Mouse (Mus musculus): ENCODE results near the gene Olfr547.

GRCm38 (mm10) chr7:102501986-102502385 lies 32.6 kb upstream of the Olfr547 start:
- no peak for TF ChIP-seq CHD2 (IDR thresholded peaks at IDR 0.05; ENCODE audit: low read depth, low read length)
- no peak for TF ChIP-seq MAFK (IDR thresholded peaks at IDR 0.05; ENCODE audit: insufficient read depth, low read depth, low read length)

All from ES-E14 (cell line).